Mouse (Mus musculus) forebrain, embryonic 11.5 days (tissue): ENCODE results near the gene Pbx1. TPM values are rescaled to one million over a fixed set of nuclear protein-coding genes. Genes with fewer than 3 reads are reported as not detected.
A peak's percentile ranks its signal among the peaks of the same experiment; 100 is the strongest.

Experiments
- ATAC-seq: fragments of 200-750 bp; cut with Nextera tagmentation; replicated peaks from 2 replicates; pipeline ENCODE4 v1.8.0; 2017; ENCODE audit warnings: moderate TSS enrichment; ENCODE audit not compliant: low FRiP score
- DNase-seq: peaks from one replicate; pipeline ENCODE4 v3.0.0-alpha.2; 2017; ENCODE audit warnings: low spot score
- H3K27ac ChIP-seq: fragments of 300-500 bp; sonication (generic); 2 replicates; pipeline ENCODE4 v1.5.1; 2014; ENCODE audit warnings: low read depth, low read length
- H3K27me3 ChIP-seq: fragments of 300-500 bp; sonication (generic); 2 replicates; pipeline ENCODE4 v1.6.1; 2014; ENCODE audit warnings: mild to moderate bottlenecking, low read length, mixed read lengths; ENCODE audit not compliant: control insufficient read depth, insufficient read depth
- H3K36me3 ChIP-seq: fragments of 300-500 bp; sonication (generic); 2 replicates; pipeline ENCODE4 v1.6.1; 2014; ENCODE audit warnings: mild to moderate bottlenecking, low read length, moderate library complexity, mixed read lengths; ENCODE audit not compliant: control insufficient read depth, insufficient read depth
- H3K4me1 ChIP-seq: fragments of 300-500 bp; sonication (generic); replicated peaks from 2 replicates; pipeline ENCODE4 v1.6.1; 2014; ENCODE audit warnings: low read length, mixed read lengths; ENCODE audit not compliant: control insufficient read depth, insufficient read depth
- H3K4me2 ChIP-seq: fragments of 300-500 bp; sonication (generic); 2 replicates; pipeline ENCODE4 v1.6.1; 2014; ENCODE audit warnings: low read depth, mild to moderate bottlenecking, low read length, moderate library complexity, mixed read lengths; ENCODE audit not compliant: severe bottlenecking
- H3K4me3 ChIP-seq: fragments of 300-500 bp; sonication (generic); 2 replicates; pipeline ENCODE4 v1.5.1; 2014; ENCODE audit warnings: low read depth, low read length
- H3K9ac ChIP-seq: fragments of 300-500 bp; sonication (generic); 2 replicates; pipeline ENCODE4 v1.6.1; 2014; ENCODE audit warnings: low read length
- H3K9me3 ChIP-seq: fragments of 300-500 bp; sonication (generic); 2 replicates; pipeline ENCODE4 v1.6.1; 2016; ENCODE audit warnings: low read length, mixed read lengths; ENCODE audit not compliant: control insufficient read depth
- WGBS: fragments of 180-500 bp; shearing (Covaris S2); extraction: QIAGEN DNeasy Blood & Tissue Kit; methylation state at CpG from one replicate; pipeline ENCODE4 v1.1.7; 2014; 5-methylcytosine and 5-hydroxymethylcytosine counted together
- polyA plus RNA-seq: library from polyadenylated mRNA; unstranded; fragments of >200 nt; fragmentation: Nextera tagmentation; extraction: Ambion mirVana; gene quantifications from 2 replicates; pipeline ENCODE4 v1.2.1, GENCODE M21; 2014

Gene Pbx1
- polyA plus RNA-seq, 1 experiment from 2014 or later = 51.1 TPM

DNA sequence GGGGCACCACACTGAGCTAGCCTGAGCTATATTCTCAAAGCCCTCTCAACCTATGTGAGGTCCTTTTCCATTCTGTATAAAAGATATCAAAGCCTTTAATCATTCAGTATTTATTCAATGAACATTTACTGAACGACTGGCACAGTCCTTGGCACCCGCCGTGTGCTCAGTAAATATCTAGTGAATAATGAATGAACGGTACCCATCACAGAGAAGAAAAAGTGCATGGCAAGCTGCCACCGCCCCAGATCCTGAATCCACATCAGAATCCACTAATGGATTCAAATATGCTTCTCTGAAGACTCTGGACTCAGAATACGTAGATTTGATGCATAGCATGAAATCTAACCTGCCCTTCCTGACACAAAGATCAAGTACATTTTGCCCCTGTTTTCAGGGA, 45.9 kb downstream of the Pbx1 start:
- Histone ChIP-seq H3K27me3 (no peaks in the 10 kb centered on the region), H3K4me1 (peaks cover 55% of the 10 kb centered on the region), H3K9me3 (no peaks in the 10 kb centered on the region), H3K36me3 (no peaks in the 10 kb centered on the region), H3K4me3 (no peak overlapping the region), H3K27ac (peak overlapping the region; percentile 28; the same call in 1 of the 2 replicates), H3K9ac (no peak overlapping the region), H3K4me2 (no peak overlapping the region)
- ATAC-seq (no peak), DNase-seq (no peak)
- WGBS = 78% methylated on average over 6 of the region's 6 CpGs

DNA sequence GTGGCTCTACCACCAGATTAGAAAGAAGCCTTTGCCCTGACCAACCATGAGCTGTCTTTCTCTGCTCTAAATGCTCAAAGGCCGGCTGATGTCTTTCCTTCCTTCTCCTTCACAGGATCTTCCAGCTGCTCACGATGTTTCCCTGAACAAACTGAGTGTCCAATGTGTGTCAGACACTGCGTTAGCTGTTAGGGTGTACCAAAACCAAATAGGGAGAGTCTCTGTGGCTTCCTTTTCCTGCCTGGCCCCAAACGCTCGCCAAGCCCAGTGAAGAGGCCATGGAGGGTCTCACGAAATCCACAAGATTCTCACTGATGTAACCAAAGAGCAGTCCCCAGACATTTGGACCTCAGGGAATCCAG, 47.5 kb downstream of the Pbx1 start:
- H3K4me3 ChIP-seq = no peak overlapping the region
- peaks cover 54% of the 10 kb centered on the region for H3K4me1 ChIP-seq
- no peaks in the 10 kb centered on the region for H3K27me3 ChIP-seq
- peak overlapping the region; percentile 28; the same call in 1 of the 2 replicates for H3K9ac ChIP-seq
- H3K4me2 ChIP-seq = peak overlapping the region; percentile 1; the same call in 1 of the 2 replicates
- DNase-seq (no peak), ATAC-seq (no peak)
- peak overlapping the region; percentile 86 for H3K27ac ChIP-seq
- H3K9me3 ChIP-seq = no peaks in the 10 kb centered on the region
- H3K36me3 ChIP-seq = no peaks in the 10 kb centered on the region
- 7% methylated on average over 6 of the region's 6 CpGs for WGBS

DNA sequence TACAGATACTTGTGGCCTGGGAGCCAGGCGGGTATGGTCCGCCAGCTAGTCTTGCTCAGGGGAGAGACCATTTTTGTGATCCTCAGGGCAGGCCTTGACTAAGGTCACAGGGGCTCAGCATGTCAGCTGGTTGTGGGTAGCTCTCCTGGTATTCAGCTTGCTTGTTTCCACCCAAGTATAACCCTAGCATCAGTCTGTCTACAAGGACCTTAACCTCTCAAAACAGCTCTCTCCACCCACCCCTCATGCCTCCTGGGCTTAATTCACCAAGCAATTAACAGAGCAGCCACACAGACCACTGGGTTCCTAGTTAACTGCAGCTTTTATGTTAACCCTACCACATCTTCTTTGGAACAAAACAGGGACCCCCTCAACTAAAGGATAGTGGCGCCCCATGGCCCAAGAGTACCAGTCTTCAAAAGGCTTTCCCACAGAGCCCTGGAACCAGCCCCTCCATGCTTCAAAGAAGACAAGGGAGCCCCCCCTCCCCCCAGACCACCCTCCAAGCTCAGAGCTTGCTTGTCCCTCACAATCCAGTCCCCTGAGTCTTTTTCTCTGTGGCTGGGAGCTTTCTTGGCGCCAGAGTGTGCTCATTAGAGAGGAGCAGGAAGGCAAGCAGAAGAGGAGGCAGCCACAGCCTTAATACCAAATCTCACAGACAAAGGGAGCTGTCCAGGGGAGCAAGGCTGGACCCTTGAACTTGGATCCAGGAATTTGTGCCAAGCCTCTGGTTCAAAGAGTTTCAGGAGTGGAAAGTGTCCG, 48.1 kb downstream of the Pbx1 start:
- Histone ChIP-seq H3K9ac (peak overlapping the region; percentile 28), H3K4me1 (peaks cover 54% of the 10 kb centered on the region), H3K9me3 (no peaks in the 10 kb centered on the region), H3K4me2 (peak overlapping the region; percentile 21; the same call in 1 of the 2 replicates), H3K4me3 (no peak overlapping the region), H3K27me3 (no peaks in the 10 kb centered on the region), H3K36me3 (no peaks in the 10 kb centered on the region), H3K27ac (peak overlapping the region; percentile 86)
- peak; percentile 89 for DNase-seq
- 10% methylated on average over 5 of the region's 5 CpGs for WGBS
- peak; percentile 85 for ATAC-seq

DNA sequence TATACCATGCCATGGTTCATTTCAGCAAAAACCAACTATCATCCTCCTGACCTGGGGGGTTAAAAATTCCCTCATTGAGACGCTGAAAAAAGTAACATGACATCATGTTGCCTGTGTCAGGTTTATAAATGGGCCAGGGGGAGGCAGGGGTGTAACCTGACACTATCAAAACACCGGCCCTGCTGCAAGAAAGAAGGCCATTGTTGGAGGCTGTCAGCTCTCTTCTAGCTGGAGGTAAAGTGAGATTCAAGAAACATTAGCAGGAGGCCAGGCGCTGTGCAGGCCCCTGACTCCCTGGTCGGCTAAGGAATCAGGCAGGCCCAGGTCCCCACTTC, 49.3 kb downstream of the Pbx1 start:
- 0% methylated on average over 4 of the region's 4 CpGs for WGBS

DNA sequence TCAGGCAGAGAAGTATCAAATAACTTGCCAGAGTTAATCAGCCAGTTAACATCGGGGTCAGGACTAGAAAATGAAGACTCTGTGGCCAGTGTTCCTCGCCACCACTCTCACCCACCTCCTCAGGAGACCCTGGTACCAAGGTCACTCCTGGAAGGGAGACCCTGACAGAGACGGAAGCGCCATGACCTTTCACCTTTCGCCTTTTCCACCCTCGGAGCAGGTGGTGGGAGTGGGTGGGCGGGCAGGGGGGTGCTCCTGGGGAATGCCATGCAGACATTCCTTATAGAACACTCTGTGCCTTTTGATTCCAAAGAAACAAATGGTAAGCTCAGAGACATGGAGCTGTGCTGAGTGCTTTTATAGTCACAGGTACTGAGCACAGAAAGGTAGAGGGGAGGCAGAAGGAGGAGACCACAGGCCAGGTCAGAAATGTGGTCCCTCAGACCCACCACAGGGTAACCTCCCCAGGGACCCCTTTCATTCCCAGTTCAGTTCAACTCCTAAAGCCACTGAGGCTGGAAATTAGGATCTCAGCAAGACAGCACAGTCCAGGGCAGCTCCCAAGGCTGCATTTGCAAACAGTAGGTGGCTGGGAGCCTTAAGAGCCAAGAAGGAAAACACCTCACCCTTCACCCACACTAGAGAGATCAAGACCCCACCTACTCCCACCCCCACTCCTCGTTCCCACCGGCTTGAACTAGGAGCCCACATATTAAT, 49.8 kb downstream of the Pbx1 start:
- no peak for DNase-seq
- WGBS = 14% methylated on average over 9 of the region's 9 CpGs
- peak overlapping the region; percentile 12; the same call in 1 of the 2 replicates for H3K4me2 ChIP-seq

More for the DNA sequence above, 49.3 kb downstream of the Pbx1 start:
- peak overlapping the region; percentile 12; the same call in 1 of the 2 replicates for H3K9ac ChIP-seq
- H3K4me3 ChIP-seq = no peak overlapping the region
- H3K9me3 ChIP-seq = no peaks in the 10 kb centered on the region
- H3K36me3 ChIP-seq = no peaks in the 10 kb centered on the region
- peaks cover 54% of the 10 kb centered on the region for H3K4me1 ChIP-seq
- DNase-seq = peak; percentile 74
- H3K27ac ChIP-seq = peak overlapping the region; percentile 86
- peak overlapping the region; percentile 12; the same call in 1 of the 2 replicates for H3K4me2 ChIP-seq
- no peaks in the 10 kb centered on the region for H3K27me3 ChIP-seq
- peak; percentile 48 for ATAC-seq

DNA sequence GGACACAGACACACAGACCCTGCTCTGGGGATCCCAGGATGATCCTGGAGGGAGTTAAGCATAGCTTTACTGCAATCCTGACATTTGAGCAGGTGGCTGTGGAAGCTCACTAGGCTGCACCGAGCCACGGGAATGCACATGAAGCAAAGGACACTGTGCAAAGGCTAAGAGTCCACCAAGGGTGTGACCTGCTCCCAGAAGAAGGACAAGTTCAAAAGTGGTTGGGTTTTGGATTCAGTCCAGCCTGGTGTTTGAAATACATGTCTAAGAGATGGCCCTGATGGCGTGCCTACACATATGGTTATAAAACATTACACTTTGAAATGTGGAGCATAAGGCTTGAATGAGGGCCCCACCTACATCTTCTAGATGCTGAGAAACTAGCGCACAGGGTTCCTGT, 50.6 kb downstream of the Pbx1 start:
- no peaks in the 10 kb centered on the region for H3K9me3 ChIP-seq
- peaks cover 51% of the 10 kb centered on the region for H3K4me1 ChIP-seq
- H3K4me2 ChIP-seq = no peak overlapping the region
- H3K9ac ChIP-seq = no peak overlapping the region
- H3K4me3 ChIP-seq = no peak overlapping the region
- DNase-seq (peak; percentile 44), ATAC-seq (no peak)
- no peaks in the 10 kb centered on the region for H3K36me3 ChIP-seq
- WGBS = 70% methylated on average over 4 of the region's 4 CpGs
- no peaks in the 10 kb centered on the region for H3K27me3 ChIP-seq
- H3K27ac ChIP-seq = no peak overlapping the region

More for the DNA sequence above, 49.8 kb downstream of the Pbx1 start:
- H3K36me3 ChIP-seq = no peaks in the 10 kb centered on the region
- H3K9ac ChIP-seq = peak overlapping the region; percentile 6; the same call in 1 of the 2 replicates
- no peaks in the 10 kb centered on the region for H3K9me3 ChIP-seq
- no peak overlapping the region for H3K4me3 ChIP-seq
- H3K27me3 ChIP-seq = no peaks in the 10 kb centered on the region
- 0 out of 2 replicates have a peak, but pooled peaks have one; percentile 29 for ATAC-seq
- peaks cover 56% of the 10 kb centered on the region for H3K4me1 ChIP-seq
- peak overlapping the region; percentile 86; the same call in 1 of the 2 replicates for H3K27ac ChIP-seq

DNA sequence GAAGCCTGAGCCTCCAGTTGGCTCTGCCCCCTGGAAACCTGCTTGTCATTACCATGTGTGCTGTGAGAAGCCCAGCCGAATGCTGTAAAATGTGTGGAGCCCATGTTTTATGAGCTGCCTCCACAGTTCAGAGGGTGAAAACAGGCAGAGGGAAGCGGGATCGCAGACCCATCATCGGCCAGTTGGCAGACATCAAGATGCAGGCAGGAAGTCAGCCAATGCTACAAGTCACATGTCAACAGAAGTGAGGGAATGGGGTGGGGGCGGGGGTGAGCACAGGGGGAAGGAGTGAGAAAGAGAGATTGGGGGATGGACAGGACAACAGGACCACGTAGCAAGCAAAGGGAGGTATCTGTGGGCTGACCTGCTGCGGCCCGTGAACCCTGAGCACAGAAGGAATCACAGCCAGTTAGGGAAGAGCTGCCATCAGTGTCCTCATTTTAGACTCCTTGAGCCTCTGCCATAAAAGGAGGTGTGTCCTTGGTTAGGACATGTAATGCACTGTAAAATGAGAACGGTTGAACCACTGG, 51.8 kb downstream of the Pbx1 start:
- Histone ChIP-seq H3K9me3 (no peaks in the 10 kb centered on the region), H3K4me3 (no peak overlapping the region), H3K4me2 (no peak overlapping the region), H3K9ac (no peak overlapping the region), H3K27ac (no peak overlapping the region), H3K4me1 (peaks cover 45% of the 10 kb centered on the region), H3K36me3 (no peaks in the 10 kb centered on the region), H3K27me3 (no peaks in the 10 kb centered on the region)
- DNase-seq (peak; percentile 46), ATAC-seq (no peak)
- 73% methylated on average over 9 of the region's 9 CpGs for WGBS

DNA sequence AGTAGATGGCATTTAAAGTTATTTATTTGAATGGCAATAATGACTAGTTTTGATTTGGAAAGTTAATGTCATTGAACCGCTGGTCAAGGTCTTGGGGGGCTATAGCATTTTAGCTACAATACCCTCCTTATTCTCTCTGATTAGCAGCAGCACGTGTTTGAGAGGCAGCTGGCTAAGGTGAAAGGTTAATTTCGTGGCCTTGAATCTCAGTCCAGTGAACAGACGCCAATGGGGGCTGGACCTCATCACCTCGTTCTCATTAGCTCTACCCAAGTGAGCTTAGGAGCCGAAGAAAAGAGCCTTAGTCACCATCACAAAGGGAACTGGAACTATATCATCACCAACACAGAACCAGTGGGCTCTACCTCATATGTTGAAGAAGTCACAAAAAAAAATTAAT, 54.4 kb downstream of the Pbx1 start:
- ATAC-seq (no peak), DNase-seq (peak; percentile 44)
- H3K4me3 ChIP-seq = no peak overlapping the region
- WGBS = 22% methylated on average over 6 of the region's 6 CpGs
- H3K36me3 ChIP-seq = no peaks in the 10 kb centered on the region
- no peaks in the 10 kb centered on the region for H3K9me3 ChIP-seq
- H3K9ac ChIP-seq = no peak overlapping the region
- no peak overlapping the region for H3K27ac ChIP-seq
- no peak overlapping the region for H3K4me2 ChIP-seq
- H3K4me1 ChIP-seq = peaks cover 18% of the 10 kb centered on the region
- H3K27me3 ChIP-seq = no peaks in the 10 kb centered on the region
